Mouse (Mus musculus): ENCODE results near the gene Nop56. TPM values are rescaled to one million over a fixed set of nuclear protein-coding genes. Genes with fewer than 3 reads are reported as not detected.
A peak's percentile ranks its signal among the peaks of the same experiment; 100 is the strongest.

Nop56 gene
- 120 and 130 TPM in 2 replicates for polyA plus RNA-seq (2015; fragmentation: Nextera tagmentation; extraction: Ambion mirVana)

DNA sequence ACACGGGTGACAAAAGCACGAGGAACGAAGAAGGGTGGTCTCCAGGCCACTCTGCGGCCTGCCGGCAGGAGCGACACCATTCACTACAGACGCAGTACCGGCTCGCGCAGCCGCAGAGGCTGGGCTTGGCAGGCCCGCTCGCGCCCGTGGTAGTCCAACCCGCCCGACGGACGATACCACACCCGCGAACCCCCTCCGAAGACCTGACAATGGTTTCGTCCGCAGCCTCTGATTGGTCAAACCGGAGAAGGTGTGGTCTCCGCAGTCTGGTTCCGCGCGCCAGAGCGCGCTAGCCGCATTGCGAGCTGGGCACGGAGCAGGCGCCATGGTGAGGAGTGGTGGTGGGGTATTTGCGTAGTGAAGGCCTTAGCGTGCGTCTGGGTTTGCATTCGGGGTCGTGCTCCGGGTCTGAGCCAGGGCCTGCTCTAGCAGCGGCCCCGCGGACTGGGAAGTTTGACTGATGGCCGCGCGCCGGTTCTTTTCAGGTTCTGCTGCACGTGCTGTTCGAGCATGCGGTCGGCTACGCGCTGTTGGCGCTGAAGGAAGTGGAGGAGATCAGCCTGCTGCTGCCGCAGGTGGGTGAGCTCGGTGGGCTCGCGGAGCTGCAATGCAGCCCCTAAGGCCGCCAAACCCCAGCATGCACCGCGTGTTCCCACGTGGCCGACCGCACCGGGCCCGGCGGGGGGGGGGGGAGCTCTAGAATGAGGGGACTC lies at the start of gene Nop56:
Nop56 (plus strand) TSS at position 282 of the 713 bp plus-strand sequence.
- under 1% methylated on average over 68 of the region's 68 CpGs for WGBS (ENCODE audit: insufficient replicate concordance)

DNA sequence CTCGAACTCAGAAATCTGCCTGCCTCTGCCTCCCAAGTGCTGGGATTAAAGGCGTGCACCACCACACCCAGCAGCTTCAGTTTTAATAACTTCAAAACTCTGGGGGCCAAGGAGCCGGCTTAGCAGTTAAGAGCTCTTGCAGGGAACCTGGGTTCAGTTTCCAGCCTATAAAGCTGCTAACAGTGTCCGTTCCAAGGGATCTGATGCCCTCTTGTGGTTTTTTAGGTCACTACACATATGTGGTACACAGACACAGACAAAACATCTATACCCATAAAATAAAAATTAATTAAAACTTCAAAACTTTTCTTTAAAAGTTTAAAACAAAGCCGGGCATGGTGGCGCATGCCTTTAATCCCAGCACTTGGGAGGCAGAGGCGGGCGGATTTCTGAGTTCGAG lies 27.3 kb upstream of the Nop56 start:
- no peaks in the 10 kb centered on the region for H3K9me3 ChIP-seq (replicated peaks; ENCODE audit: control insufficient read depth, low read length)
- no peak overlapping the region for H3K27ac ChIP-seq (ENCODE audit: low read length)
- no peak for ATAC-seq (ENCODE audit: low read depth)
- no peak overlapping the region for H3K4me2 ChIP-seq (ENCODE audit: low read depth, low read length)
- no peak overlapping the region for H3K4me3 ChIP-seq (ENCODE audit: low read depth, low read length)
- peaks cover 7% of the 10 kb centered on the region for H3K4me1 ChIP-seq (ENCODE audit: control insufficient read depth, low read depth, low read length)
- no peaks in the 10 kb centered on the region for H3K36me3 ChIP-seq (ENCODE audit: control insufficient read depth, insufficient read depth)
- WGBS (ENCODE audit: insufficient replicate concordance) = 40% methylated on average over 9 of the region's 9 CpGs
- H3K9ac ChIP-seq (ENCODE audit: low read depth, low read length) = no peak overlapping the region
- no peaks in the 10 kb centered on the region for H3K27me3 ChIP-seq (ENCODE audit: control insufficient read depth, insufficient read depth, low read depth, low read length)

More for the DNA sequence above, at the start of gene Nop56:
- Histone ChIP-seq H3K9me3 (replicated peaks; ENCODE audit: control insufficient read depth, low read length) (no peaks in the 10 kb centered on the region), H3K27me3 (ENCODE audit: control insufficient read depth, insufficient read depth, low read depth, low read length) (no peaks in the 10 kb centered on the region), H3K36me3 (ENCODE audit: control insufficient read depth, insufficient read depth) (peaks cover 36% of the 10 kb centered on the region), H3K9ac (ENCODE audit: low read depth, low read length) (peak within 1 kb of the TSS; percentile 91), H3K4me1 (ENCODE audit: control insufficient read depth, low read depth, low read length) (peaks cover 27% of the 10 kb centered on the region), H3K27ac (ENCODE audit: low read length) (peak within 1 kb of the TSS; percentile 73), H3K4me3 (ENCODE audit: low read depth, low read length) (peak within 1 kb of the TSS; percentile 94), H3K4me2 (ENCODE audit: low read depth, low read length) (peak within 1 kb of the TSS; percentile 98)
- peak; percentile 97 for ATAC-seq (ENCODE audit: low read depth)

DNA sequence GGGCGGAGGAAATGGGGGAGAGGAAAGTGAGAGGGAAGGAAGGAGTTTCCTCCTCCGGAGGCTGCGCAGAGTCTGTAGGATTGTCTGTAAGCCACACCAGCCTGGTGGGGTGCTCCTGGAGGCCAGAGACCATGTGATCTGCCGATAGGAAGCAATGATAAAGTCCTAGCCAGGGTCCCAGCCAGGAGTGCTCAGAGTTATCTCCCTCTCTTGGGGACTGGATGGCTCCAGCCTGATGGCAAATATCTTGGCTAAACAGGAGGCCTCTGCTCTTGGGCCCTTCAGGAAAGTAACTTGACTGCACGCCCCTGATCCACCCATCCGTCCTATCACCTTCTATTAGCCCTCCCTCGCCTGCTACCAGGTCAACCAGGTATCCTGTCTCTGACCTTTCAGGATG lies 26.0 kb upstream of the Nop56 start:
- no peaks in the 10 kb centered on the region for H3K27me3 ChIP-seq (ENCODE audit: control insufficient read depth, insufficient read depth, low read depth, low read length)
- WGBS (ENCODE audit: insufficient replicate concordance) = 35% methylated on average over 7 of the region's 7 CpGs
- no peak overlapping the region for H3K4me3 ChIP-seq (ENCODE audit: low read depth, low read length)
- peak; percentile 84 for ATAC-seq (ENCODE audit: low read depth)
- no peaks in the 10 kb centered on the region for H3K36me3 ChIP-seq (ENCODE audit: control insufficient read depth, insufficient read depth)
- no peak overlapping the region for H3K4me2 ChIP-seq (ENCODE audit: low read depth, low read length)
- H3K9ac ChIP-seq (ENCODE audit: low read depth, low read length) = no peak overlapping the region
- peaks cover 7% of the 10 kb centered on the region for H3K4me1 ChIP-seq (ENCODE audit: control insufficient read depth, low read depth, low read length)
- no peaks in the 10 kb centered on the region for H3K9me3 ChIP-seq (replicated peaks; ENCODE audit: control insufficient read depth, low read length)
- no peak overlapping the region for H3K27ac ChIP-seq (ENCODE audit: low read length)

GRCm38 (mm10) chr2:130256762-130257161 lies 17.5 kb upstream of the Nop56 start:
- peaks cover 14% of the 10 kb centered on the region for H3K4me1 ChIP-seq (ENCODE audit: control insufficient read depth, low read depth, low read length)
- no peak for ATAC-seq (ENCODE audit: low read depth)
- H3K27ac ChIP-seq (ENCODE audit: low read length) = no peak overlapping the region
- no peaks in the 10 kb centered on the region for H3K36me3 ChIP-seq (ENCODE audit: control insufficient read depth, insufficient read depth)
- no peak overlapping the region for H3K4me2 ChIP-seq (ENCODE audit: low read depth, low read length)
- H3K27me3 ChIP-seq (ENCODE audit: control insufficient read depth, insufficient read depth, low read depth, low read length) = no peaks in the 10 kb centered on the region
- no peak overlapping the region for H3K4me3 ChIP-seq (ENCODE audit: low read depth, low read length)
- no peaks in the 10 kb centered on the region for H3K9me3 ChIP-seq (replicated peaks; ENCODE audit: control insufficient read depth, low read length)
- WGBS (ENCODE audit: insufficient replicate concordance) = 42% methylated on average over 4 of the region's 4 CpGs
- H3K9ac ChIP-seq (ENCODE audit: low read depth, low read length) = no peak overlapping the region

DNA sequence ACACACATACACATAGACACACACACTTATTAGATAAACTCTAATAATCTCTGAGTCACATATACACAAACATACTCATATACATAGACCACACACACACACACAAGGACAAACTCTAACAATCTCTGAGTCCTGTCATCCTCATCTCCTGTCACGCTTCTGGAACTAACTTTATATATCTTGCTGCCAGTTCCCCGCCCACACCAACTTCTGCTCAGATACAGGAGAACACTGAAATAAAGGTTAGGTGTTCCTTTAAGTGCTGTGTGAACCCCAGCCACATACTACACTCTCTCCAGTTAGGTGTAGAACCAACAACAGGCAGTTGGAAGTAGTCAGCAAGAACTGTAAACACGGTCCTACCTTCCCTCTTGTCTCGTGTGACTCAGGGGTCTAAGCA lies 13.4 kb upstream of the Nop56 start:
- WGBS (ENCODE audit: insufficient replicate concordance) = 48% methylated on average over 4 of the region's 4 CpGs
- Histone ChIP-seq H3K9me3 (replicated peaks; ENCODE audit: control insufficient read depth, low read length) (no peaks in the 10 kb centered on the region), H3K9ac (ENCODE audit: low read depth, low read length) (no peak overlapping the region), H3K4me3 (ENCODE audit: low read depth, low read length) (no peak overlapping the region), H3K27me3 (ENCODE audit: control insufficient read depth, insufficient read depth, low read depth, low read length) (no peaks in the 10 kb centered on the region), H3K36me3 (ENCODE audit: control insufficient read depth, insufficient read depth) (no peaks in the 10 kb centered on the region), H3K27ac (ENCODE audit: low read length) (no peak overlapping the region), H3K4me1 (ENCODE audit: control insufficient read depth, low read depth, low read length) (peaks cover 51% of the 10 kb centered on the region), H3K4me2 (ENCODE audit: low read depth, low read length) (peak overlapping the region; percentile 22; the same call in 1 of the 2 replicates)
- no peak for ATAC-seq (ENCODE audit: low read depth)

DNA sequence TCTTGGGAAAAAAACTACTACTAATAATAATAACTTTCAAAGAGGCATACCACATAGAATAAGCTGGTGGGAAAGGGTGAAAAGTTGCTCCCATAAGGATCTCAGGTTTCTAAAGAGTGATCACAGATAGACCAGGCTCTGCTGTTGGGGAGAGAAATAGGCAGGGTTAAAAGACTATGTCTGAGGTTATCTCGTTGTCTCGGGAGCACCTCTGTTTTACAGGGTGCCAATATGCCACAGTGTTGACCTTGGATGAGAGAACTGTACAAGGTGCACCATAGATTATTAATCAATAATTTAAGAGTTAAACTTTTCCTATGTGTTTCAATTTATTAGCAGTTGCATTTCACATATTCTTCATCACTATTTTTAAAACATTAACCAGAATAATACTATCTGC lies 12.3 kb upstream of the Nop56 start:
- Histone ChIP-seq H3K9me3 (replicated peaks; ENCODE audit: control insufficient read depth, low read length) (no peaks in the 10 kb centered on the region), H3K36me3 (ENCODE audit: control insufficient read depth, insufficient read depth) (no peaks in the 10 kb centered on the region), H3K4me3 (ENCODE audit: low read depth, low read length) (0 out of 2 replicates have a peak overlapping the region, but pooled peaks have one; percentile 10), H3K27me3 (ENCODE audit: control insufficient read depth, insufficient read depth, low read depth, low read length) (no peaks in the 10 kb centered on the region), H3K4me1 (ENCODE audit: control insufficient read depth, low read depth, low read length) (peaks cover 59% of the 10 kb centered on the region), H3K9ac (ENCODE audit: low read depth, low read length) (0 out of 2 replicates have a peak overlapping the region, but pooled peaks have one; percentile 11), H3K27ac (ENCODE audit: low read length) (peak overlapping the region; percentile 47; the same call in 1 of the 2 replicates), H3K4me2 (ENCODE audit: low read depth, low read length) (peak overlapping the region; percentile 40)
- peak; percentile 37; the same call in 1 of the 2 replicates for ATAC-seq (ENCODE audit: low read depth)
- 26% methylated on average over 2 of the region's 2 CpGs for WGBS (ENCODE audit: insufficient replicate concordance)

- Histone ChIP-seq H3K27me3 (ENCODE audit: control insufficient read depth, insufficient read depth, low read depth, low read length) (no peaks in the 10 kb centered on the region), H3K4me3 (ENCODE audit: low read depth, low read length) (no peak overlapping the region), H3K9me3 (replicated peaks; ENCODE audit: control insufficient read depth, low read length) (no peaks in the 10 kb centered on the region), H3K27ac (ENCODE audit: low read length) (peak overlapping the region; percentile 40; the same call in 1 of the 2 replicates), H3K4me2 (ENCODE audit: low read depth, low read length) (peak overlapping the region; percentile 40), H3K4me1 (ENCODE audit: control insufficient read depth, low read depth, low read length) (peaks cover 61% of the 10 kb centered on the region), H3K36me3 (ENCODE audit: control insufficient read depth, insufficient read depth) (no peaks in the 10 kb centered on the region), H3K9ac (ENCODE audit: low read depth, low read length) (no peak overlapping the region)
- ATAC-seq (ENCODE audit: low read depth) = peak; percentile 93
- 5% methylated on average over 2 of the region's 2 CpGs for whole genome bisulfite sequencing (ENCODE audit: insufficient replicate concordance)
These were observed 11.8 kb upstream of the Nop56 start for GRCm38 (mm10) chr2:130262398-130262797.

- Histone ChIP-seq H3K27ac (ENCODE audit: low read length) (peak overlapping the region; percentile 69), H3K4me2 (ENCODE audit: low read depth, low read length) (peak overlapping the region; percentile 60), H3K9ac (ENCODE audit: low read depth, low read length) (peak overlapping the region; percentile 33; the same call in 1 of the 2 replicates), H3K4me3 (ENCODE audit: low read depth, low read length) (peak overlapping the region; percentile 56), H3K27me3 (ENCODE audit: control insufficient read depth, insufficient read depth, low read depth, low read length) (no peaks in the 10 kb centered on the region), H3K9me3 (replicated peaks; ENCODE audit: control insufficient read depth, low read length) (no peaks in the 10 kb centered on the region), H3K36me3 (ENCODE audit: control insufficient read depth, insufficient read depth) (no peaks in the 10 kb centered on the region), H3K4me1 (ENCODE audit: control insufficient read depth, low read depth, low read length) (peaks cover 65% of the 10 kb centered on the region)
- 36% methylated on average over 1 of the region's 1 CpGs for WGBS (ENCODE audit: insufficient replicate concordance)
- ATAC-seq (ENCODE audit: low read depth) = peak; percentile 78
These were observed 8.7 kb upstream of the Nop56 start for GRCm38 (mm10) chr2:130265520-130265919.

DNA sequence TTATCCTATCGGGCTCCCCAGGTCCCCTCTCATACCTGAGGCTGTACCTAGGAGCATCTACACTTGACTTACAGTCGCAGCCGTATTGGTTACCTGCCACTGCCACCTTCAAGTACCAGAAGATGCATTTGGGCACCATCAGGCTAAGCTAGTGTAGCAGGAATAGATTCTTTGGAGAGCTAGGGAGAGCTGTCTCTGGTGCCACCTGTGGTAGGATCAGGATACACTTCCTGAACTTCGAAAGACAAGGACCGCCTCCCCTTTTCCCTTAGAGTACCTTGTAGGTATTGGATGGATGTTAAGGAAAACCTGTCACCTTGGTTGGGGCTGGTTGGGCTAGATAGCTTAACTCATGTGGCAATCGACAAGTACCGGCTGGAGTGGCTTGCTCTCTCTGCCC lies 6.2 kb upstream of the Nop56 start:
- Histone ChIP-seq H3K27me3 (ENCODE audit: control insufficient read depth, insufficient read depth, low read depth, low read length) (no peaks in the 10 kb centered on the region), H3K4me2 (ENCODE audit: low read depth, low read length) (no peak overlapping the region), H3K9me3 (replicated peaks; ENCODE audit: control insufficient read depth, low read length) (no peaks in the 10 kb centered on the region), H3K27ac (ENCODE audit: low read length) (no peak overlapping the region), H3K9ac (ENCODE audit: low read depth, low read length) (no peak overlapping the region), H3K36me3 (ENCODE audit: control insufficient read depth, insufficient read depth) (no peaks in the 10 kb centered on the region), H3K4me1 (ENCODE audit: control insufficient read depth, low read depth, low read length) (peaks cover 43% of the 10 kb centered on the region), H3K4me3 (ENCODE audit: low read depth, low read length) (no peak overlapping the region)
- WGBS (ENCODE audit: insufficient replicate concordance) = 67% methylated on average over 7 of the region's 7 CpGs
- no peak for ATAC-seq (ENCODE audit: low read depth)
